Mouse (Mus musculus) ES-E14 (cell line): ENCODE measurements around the gene Ppfia1.

Experiments
- CHD2 ChIP-seq: IDR thresholded peaks from 2 replicates; pipeline ENCODE4 v1.6.1; 2014; ENCODE audit warnings: mild to moderate bottlenecking, low read depth, low read length, inconsistent platforms
- HCFC1 ChIP-seq: IDR thresholded peaks from 2 replicates; pipeline ENCODE4 v1.6.1; 2012; ENCODE audit warnings: low read length, inconsistent platforms, borderline replicate concordance; ENCODE audit not compliant: insufficient read depth
- MAFK ChIP-seq: IDR thresholded peaks from 2 replicates; pipeline ENCODE4 v1.6.1; 2014; ENCODE audit warnings: mild to moderate bottlenecking, low read depth, low read length, inconsistent platforms; ENCODE audit not compliant: insufficient read depth
- ZC3H11A ChIP-seq: IDR thresholded peaks from 2 replicates; pipeline ENCODE4 v1.6.1; 2012; ENCODE audit warnings: low read depth, mild to moderate bottlenecking, inconsistent platforms, low read length, borderline replicate concordance
- ZNF384 ChIP-seq: IDR thresholded peaks from 2 replicates; pipeline ENCODE4 v1.6.1; 2012; ENCODE audit warnings: low read depth, low read length, inconsistent platforms

GRCm38 (mm10) chr7:144449637-144450570 is 103.6 kb downstream of the Ppfia1 start:
- TF ChIP-seq ZNF384, result no peak
- no peak for TF ChIP-seq MAFK
- no peak for TF ChIP-seq CHD2
- TF ChIP-seq HCFC1, result no peak
- no peak for TF ChIP-seq ZC3H11A
